Mouse (Mus musculus): ENCODE data around the gene Fzd5. TPM values are rescaled to one million over a fixed set of nuclear protein-coding genes. Genes with fewer than 3 reads are reported as not detected.

The Fzd5 gene
- polyA plus RNA-seq, 1 experiment from 2014 or later, result 2.8 TPM

DNA sequence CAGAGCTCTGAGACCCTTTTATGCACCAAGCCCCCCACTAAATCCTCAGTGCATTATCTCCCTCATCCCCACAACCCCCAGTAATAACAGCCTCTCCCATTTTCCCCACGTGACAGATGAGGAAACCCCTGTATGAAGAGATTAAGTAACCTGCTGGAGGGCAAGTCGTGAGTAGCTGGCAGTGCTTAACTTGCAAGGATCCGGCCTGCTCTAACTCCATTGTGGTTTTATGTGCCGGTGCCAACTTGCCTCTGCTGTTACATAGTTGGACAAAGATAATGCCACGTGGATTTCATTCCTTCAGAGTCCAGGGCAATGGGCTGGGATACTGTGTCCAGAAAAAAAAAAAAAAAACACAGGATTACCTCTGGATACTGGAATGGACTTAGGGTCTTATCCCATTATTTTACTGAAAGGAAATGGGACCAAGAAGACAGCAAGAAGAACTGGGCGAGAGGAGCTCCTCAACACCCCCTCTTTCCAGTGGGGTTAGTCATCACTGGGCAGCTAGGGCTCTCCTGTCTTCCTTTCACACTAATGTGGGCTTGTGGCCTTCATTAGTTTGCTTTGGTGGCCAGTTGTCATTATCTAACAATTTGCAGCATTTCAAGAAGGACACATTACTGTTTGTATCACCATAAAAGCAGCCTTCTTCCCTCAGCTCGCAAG lies 18.6 kb upstream of the Fzd5 start:
- 50% methylated on average over 7 of the region's 7 CpGs for WGBS
- H3K4me3 ChIP-seq (ENCODE audit: low read depth, low read length), result no peak overlapping the region
- H3K9ac ChIP-seq (ENCODE audit: low read depth, low read length), result no peak overlapping the region
- peak overlapping the region; percentile 67 for H3K27ac ChIP-seq (replicated peaks; ENCODE audit: low read depth, low read length)
- H3K9me3 ChIP-seq (ENCODE audit: control insufficient read depth, low read length), result no peaks in the 10 kb centered on the region
- peak; percentile 75 for DNase-seq (ENCODE audit: low spot score)
- peaks cover 14% of the 10 kb centered on the region for H3K4me1 ChIP-seq (ENCODE audit: control insufficient read depth, insufficient read depth, low read length)
- H3K36me3 ChIP-seq (ENCODE audit: control insufficient read depth, insufficient read depth, low read length), result no peaks in the 10 kb centered on the region
- no peak overlapping the region for H3K4me2 ChIP-seq (ENCODE audit: low read depth, low read length)
- H3K27me3 ChIP-seq (replicated peaks; ENCODE audit: control insufficient read depth, insufficient read depth, low read length), result no peaks in the 10 kb centered on the region
- peak; percentile 30; the same call in 1 of the 2 replicates for ATAC-seq (ENCODE audit: low read depth)

DNA sequence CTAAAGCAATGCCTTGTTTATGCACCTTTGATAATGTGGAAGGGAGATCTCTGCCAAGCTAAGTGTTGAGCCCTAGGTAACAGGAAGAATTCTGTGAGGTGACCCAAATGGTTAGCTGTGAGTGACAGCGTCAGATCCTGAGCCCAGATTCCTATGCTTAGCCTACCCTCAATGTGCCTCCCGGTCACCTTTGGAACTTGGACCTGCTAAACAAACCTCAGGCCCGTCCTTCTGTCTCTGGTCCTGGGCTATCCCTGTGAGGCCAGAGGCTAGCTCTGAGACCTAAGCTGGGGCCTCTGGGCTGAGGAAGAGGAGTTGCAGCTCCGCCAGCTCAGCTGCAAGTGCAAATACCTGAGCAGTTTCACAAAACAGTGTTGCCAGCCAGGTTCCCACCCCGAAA lies 17.1 kb upstream of the Fzd5 start:
- Histone ChIP-seq H3K4me1 (ENCODE audit: control insufficient read depth, insufficient read depth, low read length) (peaks cover 14% of the 10 kb centered on the region), H3K27me3 (replicated peaks; ENCODE audit: control insufficient read depth, insufficient read depth, low read length) (no peaks in the 10 kb centered on the region), H3K9ac (ENCODE audit: low read depth, low read length) (no peak overlapping the region), H3K9me3 (ENCODE audit: control insufficient read depth, low read length) (no peaks in the 10 kb centered on the region), H3K4me2 (ENCODE audit: low read depth, low read length) (no peak overlapping the region), H3K36me3 (ENCODE audit: control insufficient read depth, insufficient read depth, low read length) (no peaks in the 10 kb centered on the region), H3K4me3 (ENCODE audit: low read depth, low read length) (no peak overlapping the region), H3K27ac (replicated peaks; ENCODE audit: low read depth, low read length) (no peak overlapping the region)
- 83% methylated on average over 5 of the region's 5 CpGs for WGBS
- DNase-seq (ENCODE audit: low spot score) (peak; percentile 30), ATAC-seq (ENCODE audit: low read depth) (no peak)

DNA sequence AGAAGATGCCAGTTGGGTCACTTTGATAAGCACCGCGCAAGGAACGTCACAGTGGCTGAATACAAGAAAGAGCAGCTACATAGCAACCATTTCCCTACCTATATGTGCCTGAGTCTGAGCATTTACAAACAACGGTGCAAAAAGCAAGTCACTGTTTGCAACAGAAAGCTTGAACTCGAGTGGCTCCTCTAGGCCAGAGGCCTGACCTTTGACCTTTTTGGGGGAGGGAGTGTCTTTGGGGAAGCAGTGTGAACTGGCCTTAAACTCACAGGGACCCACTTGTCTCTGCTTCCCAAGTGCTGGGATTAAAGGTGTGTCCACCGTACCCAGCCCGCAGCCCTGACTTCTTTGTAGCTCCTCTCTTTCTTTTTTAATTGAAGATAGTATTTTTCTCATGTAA lies 16.1 kb upstream of the Fzd5 start:
- WGBS, result 74% methylated on average over 7 of the region's 7 CpGs
- H3K9me3 ChIP-seq (ENCODE audit: control insufficient read depth, low read length), result no peaks in the 10 kb centered on the region
- no peak for ATAC-seq (ENCODE audit: low read depth)
- no peak overlapping the region for H3K4me3 ChIP-seq (ENCODE audit: low read depth, low read length)
- no peaks in the 10 kb centered on the region for H3K27me3 ChIP-seq (replicated peaks; ENCODE audit: control insufficient read depth, insufficient read depth, low read length)
- no peaks in the 10 kb centered on the region for H3K36me3 ChIP-seq (ENCODE audit: control insufficient read depth, insufficient read depth, low read length)
- no peak overlapping the region for H3K27ac ChIP-seq (replicated peaks; ENCODE audit: low read depth, low read length)
- no peak overlapping the region for H3K9ac ChIP-seq (ENCODE audit: low read depth, low read length)
- H3K4me1 ChIP-seq (ENCODE audit: control insufficient read depth, insufficient read depth, low read length), result peaks cover 14% of the 10 kb centered on the region
- H3K4me2 ChIP-seq (ENCODE audit: low read depth, low read length), result no peak overlapping the region
- no peak for DNase-seq (ENCODE audit: low spot score)

DNA sequence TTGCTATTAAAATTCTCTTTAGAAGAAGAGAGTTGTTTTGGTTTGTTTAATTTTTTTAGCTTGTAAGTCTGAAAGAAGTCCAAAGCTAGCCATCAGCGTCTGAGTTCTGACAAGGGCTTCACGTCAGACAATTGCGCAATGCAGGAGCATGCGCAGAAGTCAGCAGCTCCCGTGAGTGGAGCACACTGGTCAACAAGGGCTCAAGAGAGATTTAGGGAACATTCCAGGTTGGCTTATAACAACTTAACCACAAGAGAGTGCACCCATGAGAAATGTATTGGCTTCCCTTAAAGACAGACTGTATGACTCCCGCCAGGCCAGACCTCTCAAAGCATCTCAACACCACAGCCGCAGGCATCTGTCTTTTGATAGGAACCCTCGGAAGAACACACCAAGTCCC lies 15.6 kb upstream of the Fzd5 start:
- Histone ChIP-seq H3K4me3 (ENCODE audit: low read depth, low read length) (no peak overlapping the region), H3K4me2 (ENCODE audit: low read depth, low read length) (no peak overlapping the region), H3K9me3 (ENCODE audit: control insufficient read depth, low read length) (no peaks in the 10 kb centered on the region), H3K27me3 (replicated peaks; ENCODE audit: control insufficient read depth, insufficient read depth, low read length) (no peaks in the 10 kb centered on the region), H3K4me1 (ENCODE audit: control insufficient read depth, insufficient read depth, low read length) (peaks cover 14% of the 10 kb centered on the region), H3K36me3 (ENCODE audit: control insufficient read depth, insufficient read depth, low read length) (no peaks in the 10 kb centered on the region), H3K9ac (ENCODE audit: low read depth, low read length) (no peak overlapping the region), H3K27ac (replicated peaks; ENCODE audit: low read depth, low read length) (no peak overlapping the region)
- DNase-seq (ENCODE audit: low spot score), result no peak
- no peak for ATAC-seq (ENCODE audit: low read depth)
- WGBS, result 77% methylated on average over 8 of the region's 8 CpGs

DNA sequence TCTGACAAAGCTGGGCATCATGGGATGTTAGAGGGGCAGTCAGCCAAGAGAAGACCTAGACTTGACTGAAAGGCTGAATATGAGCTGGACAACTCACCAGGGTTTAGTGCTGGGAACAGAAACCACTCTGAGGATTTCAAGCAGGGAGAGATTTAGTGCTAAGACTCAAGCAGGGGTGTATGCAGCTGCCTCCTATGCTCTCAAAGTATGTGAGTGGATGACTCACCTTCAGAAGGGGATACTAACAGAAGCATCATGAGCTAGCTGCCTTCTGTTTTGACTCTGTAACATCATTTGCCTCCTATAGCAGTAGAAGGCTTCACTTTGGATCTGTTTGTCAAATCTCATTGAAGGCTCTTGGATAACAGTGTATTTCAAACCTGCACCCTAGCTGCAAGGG lies 7.1 kb upstream of the Fzd5 start:
- Histone ChIP-seq H3K9ac (ENCODE audit: low read depth, low read length) (no peak overlapping the region), H3K4me2 (ENCODE audit: low read depth, low read length) (no peak overlapping the region), H3K27ac (replicated peaks; ENCODE audit: low read depth, low read length) (no peak overlapping the region), H3K27me3 (replicated peaks; ENCODE audit: control insufficient read depth, insufficient read depth, low read length) (no peaks in the 10 kb centered on the region), H3K4me3 (ENCODE audit: low read depth, low read length) (no peak overlapping the region), H3K4me1 (ENCODE audit: control insufficient read depth, insufficient read depth, low read length) (no peaks in the 10 kb centered on the region), H3K36me3 (ENCODE audit: control insufficient read depth, insufficient read depth, low read length) (no peaks in the 10 kb centered on the region), H3K9me3 (ENCODE audit: control insufficient read depth, low read length) (no peaks in the 10 kb centered on the region)
- DNase-seq (ENCODE audit: low spot score) (no peak), ATAC-seq (ENCODE audit: low read depth) (no peak)

DNA sequence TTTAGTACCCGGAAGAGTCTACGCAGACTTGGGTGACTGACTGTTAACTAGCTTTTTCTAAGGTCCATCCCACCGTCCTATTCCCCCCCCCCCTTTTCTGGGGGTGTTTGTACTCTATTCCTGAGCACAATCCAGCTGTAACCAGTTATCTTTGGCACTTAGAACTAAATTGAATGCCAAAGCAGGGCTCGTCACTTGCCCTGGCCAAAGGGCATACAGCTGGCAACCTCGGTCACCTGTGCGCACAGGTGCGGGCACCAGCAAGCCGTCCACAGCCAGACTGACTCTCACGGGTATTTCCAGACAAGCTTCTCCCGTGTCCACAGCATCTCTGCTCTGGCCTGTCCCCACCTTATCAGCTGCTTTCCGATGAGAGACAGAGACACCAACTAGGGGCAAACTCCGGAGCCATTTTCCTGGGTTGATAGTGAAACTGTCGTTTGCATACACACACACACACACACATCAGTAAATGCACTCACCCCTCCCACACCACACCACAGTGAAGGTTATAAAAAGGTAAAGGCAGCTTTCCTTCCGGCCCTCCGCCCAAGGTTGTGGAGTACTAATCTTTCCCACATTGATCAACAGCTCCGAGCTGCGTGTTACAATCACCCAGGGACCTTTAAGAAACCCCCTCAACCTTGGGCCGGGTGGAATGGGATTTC lies 5.3 kb upstream of the Fzd5 start:
- H3K9me3 ChIP-seq (ENCODE audit: control insufficient read depth, low read length), result no peaks in the 10 kb centered on the region
- H3K9ac ChIP-seq (ENCODE audit: low read depth, low read length), result no peak overlapping the region
- H3K4me1 ChIP-seq (ENCODE audit: control insufficient read depth, insufficient read depth, low read length), result peaks cover 10% of the 10 kb centered on the region; the same call in 1 of the 2 replicates
- H3K27me3 ChIP-seq (replicated peaks; ENCODE audit: control insufficient read depth, insufficient read depth, low read length), result no peaks in the 10 kb centered on the region
- no peaks in the 10 kb centered on the region for H3K36me3 ChIP-seq (ENCODE audit: control insufficient read depth, insufficient read depth, low read length)
- no peak overlapping the region for H3K27ac ChIP-seq (replicated peaks; ENCODE audit: low read depth, low read length)
- H3K4me3 ChIP-seq (ENCODE audit: low read depth, low read length), result no peak overlapping the region
- no peak for DNase-seq (ENCODE audit: low spot score)
- ATAC-seq (ENCODE audit: low read depth), result no peak
- no peak overlapping the region for H3K4me2 ChIP-seq (ENCODE audit: low read depth, low read length)
- 83% methylated on average over 18 of the region's 18 CpGs for WGBS

DNA sequence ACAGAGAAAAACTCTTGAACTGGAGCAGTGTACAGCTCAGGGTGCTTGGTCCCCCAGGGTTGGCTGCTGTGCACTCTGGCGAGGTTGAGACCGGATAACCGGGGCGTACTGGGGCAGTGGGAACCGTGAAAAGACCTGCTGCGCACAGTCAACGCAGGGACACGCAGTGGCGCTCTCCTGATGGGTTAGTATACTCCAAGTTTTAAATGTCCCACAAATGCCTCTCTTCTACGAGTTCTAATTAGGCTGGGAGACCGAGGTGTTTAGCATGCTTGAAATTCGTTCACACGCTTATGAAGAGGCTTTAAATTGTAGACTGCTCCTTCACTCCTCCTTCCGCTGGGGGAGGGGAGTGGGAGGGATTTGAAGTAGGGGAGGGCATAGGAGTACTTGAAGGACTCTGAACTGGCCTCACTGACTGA lies 1.1 kb upstream of the Fzd5 start:
- Histone ChIP-seq H3K9ac (ENCODE audit: low read depth, low read length) (peak overlapping the region; percentile 51; the same call in 1 of the 2 replicates), H3K36me3 (ENCODE audit: control insufficient read depth, insufficient read depth, low read length) (0 out of 2 replicates have a peak, but pooled peaks cover 5% of the 10 kb centered on the region), H3K4me2 (ENCODE audit: low read depth, low read length) (peak overlapping the region; percentile 97), H3K4me1 (ENCODE audit: control insufficient read depth, insufficient read depth, low read length) (peaks cover 23% of the 10 kb centered on the region; the same call in 1 of the 2 replicates), H3K4me3 (ENCODE audit: low read depth, low read length) (peak overlapping the region; percentile 70), H3K27me3 (replicated peaks; ENCODE audit: control insufficient read depth, insufficient read depth, low read length) (peaks cover 34% of the 10 kb centered on the region), H3K9me3 (ENCODE audit: control insufficient read depth, low read length) (no peaks in the 10 kb centered on the region), H3K27ac (replicated peaks; ENCODE audit: low read depth, low read length) (no peak overlapping the region)
- ATAC-seq (ENCODE audit: low read depth), result no peak
- 2% methylated on average over 14 of the region's 14 CpGs for WGBS
- DNase-seq (ENCODE audit: low spot score), result peak; percentile 62

DNA sequence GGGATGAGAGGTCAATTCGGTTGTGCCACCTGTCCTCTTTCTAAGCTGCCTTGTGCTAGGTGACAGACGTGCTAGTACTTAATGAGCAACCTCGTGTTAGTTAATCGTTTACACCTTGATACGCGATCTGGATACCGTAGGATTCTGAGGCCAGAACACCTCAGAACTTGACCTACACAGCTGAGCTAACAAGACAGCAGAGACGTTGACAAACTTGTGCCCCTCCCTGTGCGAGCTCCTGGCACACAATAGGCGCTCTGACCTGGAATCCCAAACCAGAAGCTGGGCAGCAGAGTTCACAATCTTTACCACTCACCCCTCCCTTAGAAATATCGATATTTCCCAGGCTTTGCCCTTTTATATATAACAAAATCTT lies 617 bp upstream of the Fzd5 start:
- H3K9me3 ChIP-seq (ENCODE audit: control insufficient read depth, low read length), result no peaks in the 10 kb centered on the region
- H3K4me1 ChIP-seq (ENCODE audit: control insufficient read depth, insufficient read depth, low read length), result peaks cover 23% of the 10 kb centered on the region; the same call in 1 of the 2 replicates
- no peak overlapping the region for H3K27ac ChIP-seq (replicated peaks; ENCODE audit: low read depth, low read length)
- H3K4me2 ChIP-seq (ENCODE audit: low read depth, low read length), result peak overlapping the region; percentile 97
- 0 out of 2 replicates have a peak, but pooled peaks cover 5% of the 10 kb centered on the region for H3K36me3 ChIP-seq (ENCODE audit: control insufficient read depth, insufficient read depth, low read length)
- DNase-seq (ENCODE audit: low spot score) (peak; percentile 42), ATAC-seq (ENCODE audit: low read depth) (peak; percentile 1; the same call in 1 of the 2 replicates)
- H3K27me3 ChIP-seq (replicated peaks; ENCODE audit: control insufficient read depth, insufficient read depth, low read length), result peaks cover 39% of the 10 kb centered on the region
- WGBS, result under 1% methylated on average over 11 of the region's 11 CpGs
- H3K9ac ChIP-seq (ENCODE audit: low read depth, low read length), result peak overlapping the region; percentile 51; the same call in 1 of the 2 replicates
- H3K4me3 ChIP-seq (ENCODE audit: low read depth, low read length), result peak overlapping the region; percentile 70

Measured in embryonic facial prominence, embryonic 14.5 days (tissue).